Mouse (Mus musculus): ENCODE results near the gene Iqcc.

Iqcc gene

DNA sequence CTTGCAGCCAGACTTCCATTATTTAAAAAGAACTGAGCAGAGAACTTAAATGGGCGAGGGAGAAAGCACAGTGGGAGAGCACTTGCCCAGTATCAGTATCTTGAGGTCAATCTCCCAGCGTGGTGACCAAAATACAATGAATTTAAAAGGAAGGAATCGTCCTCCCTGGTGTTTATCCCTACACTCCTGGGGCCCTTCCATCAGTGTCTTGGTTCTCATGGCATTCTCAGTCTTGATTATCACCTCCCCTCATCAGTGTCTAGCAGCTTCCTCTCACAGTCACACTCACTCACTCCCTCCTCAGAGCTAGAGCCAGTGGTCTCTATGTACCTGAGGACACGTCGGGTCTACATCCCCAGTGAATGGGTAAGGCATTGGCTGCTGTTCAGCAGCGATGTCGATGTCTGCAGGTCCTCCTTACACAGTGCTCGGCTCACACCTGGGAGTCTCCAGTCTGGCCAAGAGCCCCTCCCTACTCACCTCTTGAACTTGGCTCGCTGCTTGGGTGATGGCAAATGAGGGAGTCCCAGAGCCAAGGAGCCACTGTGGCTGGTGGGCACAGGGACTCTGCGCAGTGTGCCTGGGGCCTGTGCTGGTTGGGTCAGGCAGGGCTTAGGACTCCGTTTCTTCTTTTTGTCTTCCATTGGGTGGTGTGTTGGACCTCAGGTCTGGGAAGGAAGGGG, 3.4 kb upstream of the Iqcc start:
- DNase-seq (ENCODE audit: low read depth in 1 of 2, low spot score in 2 of 2) = no peak

- DNase-seq (ENCODE audit: low read depth in 1 of 2, low spot score in 2 of 2) = no peak
Observed at GRCm38 (mm10) chr4:129621283-129621841, 2.5 kb upstream of the Iqcc start.

DNA sequence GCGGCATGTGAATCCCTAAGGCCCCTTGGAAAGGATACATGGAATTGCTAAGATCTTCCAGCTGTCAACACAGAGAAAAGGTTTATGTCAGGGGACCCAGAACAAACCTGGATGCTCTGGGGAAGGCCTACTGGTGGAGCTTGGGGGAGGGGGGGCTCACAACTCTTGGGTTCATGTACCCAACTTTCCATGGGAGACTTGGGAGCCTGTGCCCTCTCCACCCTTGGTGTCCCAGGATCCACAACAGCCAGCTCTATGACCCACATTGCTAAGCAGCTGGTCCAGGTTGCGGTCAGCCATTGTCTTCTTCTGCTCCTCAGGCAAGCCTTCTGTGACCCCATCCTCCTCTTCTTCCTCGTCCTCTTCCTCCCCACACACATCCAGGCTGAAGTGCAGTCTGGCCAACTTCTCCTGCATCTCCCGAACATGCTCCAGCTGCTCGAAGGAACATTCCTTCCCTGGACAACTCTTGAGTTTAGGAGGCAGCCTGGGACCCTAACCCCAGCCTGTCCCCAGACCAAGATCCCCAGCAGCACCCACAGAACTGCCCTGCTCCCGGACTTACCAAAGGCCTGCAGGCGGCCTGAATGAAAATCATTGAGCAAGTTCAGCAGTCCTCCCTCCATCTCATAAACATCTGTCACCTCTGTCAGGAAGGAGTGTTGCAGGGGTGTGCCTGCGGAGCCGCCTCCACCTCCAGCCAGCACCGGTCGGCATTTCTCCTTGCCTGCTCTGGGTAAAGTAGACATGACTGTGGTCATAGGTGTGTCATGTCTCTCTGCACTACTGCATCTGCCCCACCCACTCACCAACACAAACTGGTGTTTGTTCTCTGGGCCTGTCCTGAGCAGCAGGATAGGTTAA, 1.8 kb upstream of the Iqcc start:
- DNase-seq (ENCODE audit: low read depth in 1 of 2, low spot score in 2 of 2) = no peak

GRCm38 (mm10) chr4:129618031-129618430, 868 bp downstream of the Iqcc start:
- no peak for DNase-seq (ENCODE audit: low read depth in 1 of 2, low spot score in 2 of 2)

DNA sequence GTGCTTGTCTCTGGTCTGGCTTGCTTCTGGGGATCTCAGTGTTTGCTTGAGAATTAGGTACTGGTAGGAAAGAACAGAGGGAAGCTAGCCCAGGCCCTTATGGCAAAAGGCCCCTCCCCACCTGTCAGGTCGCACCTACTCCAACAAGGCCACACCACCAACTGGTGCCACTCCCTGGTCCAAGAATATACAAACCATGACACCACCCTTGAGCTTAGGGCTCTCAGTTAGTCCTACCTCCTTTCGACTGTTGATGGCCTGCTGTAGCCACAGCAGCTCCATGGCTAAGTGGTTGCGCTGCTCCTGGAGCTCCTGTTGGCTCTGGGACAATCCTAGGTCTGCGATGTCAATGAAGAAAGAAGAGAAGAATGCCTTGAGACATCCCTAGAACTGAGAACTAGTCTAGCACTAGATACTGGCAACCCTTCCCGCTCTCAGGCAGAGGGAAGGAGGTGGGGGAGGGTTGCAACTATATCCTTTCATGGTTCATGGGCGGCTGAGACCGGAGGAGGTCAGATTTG, 1.7 kb downstream of the Iqcc start:
- no peak for DNase-seq (ENCODE audit: low read depth in 1 of 2, low spot score in 2 of 2)

- DNase-seq (ENCODE audit: low read depth in 1 of 2, low spot score in 2 of 2) = no peak
Observed at GRCm38 (mm10) chr4:129616631-129617030, 2.3 kb downstream of the Iqcc start.

DNA sequence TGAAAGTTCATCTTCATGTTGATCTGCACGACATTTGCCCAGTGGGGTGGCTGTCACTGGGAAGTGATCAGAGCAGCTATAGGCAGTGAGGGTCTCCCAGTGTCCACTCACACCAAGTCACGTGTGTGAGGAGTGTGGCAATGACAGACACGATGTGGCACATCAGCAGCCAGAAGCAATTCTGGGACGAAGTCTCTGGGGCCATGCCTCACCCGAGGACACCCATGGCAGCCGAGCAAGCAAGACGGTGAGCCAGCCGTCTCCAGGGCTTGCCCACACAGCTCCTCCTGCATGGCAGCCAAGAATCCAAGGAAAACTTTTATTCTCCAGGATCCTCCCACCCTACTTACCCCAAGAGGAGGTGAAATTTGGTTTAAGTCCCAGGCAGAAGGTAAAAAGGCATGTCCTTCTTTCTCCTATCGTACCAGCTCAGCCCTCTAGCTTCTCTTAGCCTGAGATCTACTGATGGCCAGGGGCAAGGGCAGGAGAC, 3.1 kb downstream of the Iqcc start:
- no peak for DNase-seq (ENCODE audit: low read depth in 1 of 2, low spot score in 2 of 2)

DNA sequence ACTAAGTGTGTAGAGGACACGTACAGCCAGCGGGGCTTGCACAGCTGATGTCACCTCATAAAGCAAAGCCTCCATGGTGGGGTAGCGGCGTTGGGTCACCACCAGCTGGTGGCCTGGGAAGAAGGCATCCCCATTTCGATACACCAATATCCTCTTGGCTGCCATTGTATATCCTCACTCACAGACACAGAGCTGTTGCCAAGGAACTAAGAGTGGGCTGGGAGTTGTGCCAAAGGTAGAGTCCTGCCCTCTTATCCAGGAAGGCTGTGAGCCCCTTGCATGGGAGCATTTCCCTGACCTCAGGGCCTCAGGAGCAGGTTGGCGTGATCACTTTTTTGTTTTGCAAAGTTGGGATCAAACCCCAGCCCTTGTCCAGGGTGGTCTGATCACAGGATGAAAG, 4.8 kb downstream of the Iqcc start, which contains the start of gene Dcdc2b:
TSS of gene Dcdc2b (minus strand) at position 165 of the 400 bp plus-strand sequence.
- DNase-seq (ENCODE audit: low read depth in 1 of 2, low spot score in 2 of 2) = no peak

DNA sequence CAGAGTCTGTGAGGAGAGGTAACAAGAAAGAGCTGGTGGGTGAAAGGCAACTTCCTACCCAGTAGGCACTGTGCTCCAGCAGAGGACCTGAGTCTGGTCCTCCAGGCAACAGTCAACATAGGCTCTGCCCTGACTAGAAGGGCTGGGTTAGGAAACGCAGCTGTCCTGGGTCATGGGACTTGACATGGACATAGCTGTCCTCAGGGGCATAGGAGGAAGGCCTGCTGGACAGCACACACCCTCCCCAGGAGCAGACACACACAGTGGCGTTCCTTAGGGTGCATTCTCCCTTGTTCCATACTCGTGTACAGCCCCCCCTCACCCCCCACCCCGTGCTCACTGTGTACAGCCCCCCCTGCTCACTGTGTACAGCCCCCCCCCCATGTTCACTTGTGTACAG, 8.4 kb downstream of the Iqcc start:
- no peak for DNase-seq (ENCODE audit: low read depth in 1 of 2, low spot score in 2 of 2)

DNA sequence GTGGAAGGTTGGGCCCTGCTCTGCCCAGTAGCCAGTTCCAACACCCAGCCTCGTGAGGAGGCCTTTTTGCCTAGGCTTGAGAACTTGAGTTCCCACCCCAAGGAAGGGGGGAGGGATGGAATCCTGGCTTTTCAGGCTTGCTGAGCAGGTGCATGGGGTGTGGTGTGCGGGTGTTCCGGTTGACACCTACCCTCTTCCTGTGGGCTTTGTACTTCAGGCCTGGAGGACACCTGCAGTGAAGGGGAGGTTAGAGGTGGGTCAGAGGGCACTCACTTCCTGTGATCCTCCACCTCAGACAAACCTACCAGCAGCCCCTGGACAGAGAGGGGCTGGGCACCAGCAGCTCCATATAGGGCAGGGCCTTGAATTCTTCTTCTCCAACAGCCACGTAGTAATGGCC, 8.9 kb downstream of the Iqcc start:
- no peak for DNase-seq (ENCODE audit: low read depth in 1 of 2, low spot score in 2 of 2)

GRCm38 (mm10) chr4:129609139-129609631, 9.7 kb downstream of the Iqcc start:
- no peak for DNase-seq (ENCODE audit: low read depth in 1 of 2, low spot score in 2 of 2)

DNA sequence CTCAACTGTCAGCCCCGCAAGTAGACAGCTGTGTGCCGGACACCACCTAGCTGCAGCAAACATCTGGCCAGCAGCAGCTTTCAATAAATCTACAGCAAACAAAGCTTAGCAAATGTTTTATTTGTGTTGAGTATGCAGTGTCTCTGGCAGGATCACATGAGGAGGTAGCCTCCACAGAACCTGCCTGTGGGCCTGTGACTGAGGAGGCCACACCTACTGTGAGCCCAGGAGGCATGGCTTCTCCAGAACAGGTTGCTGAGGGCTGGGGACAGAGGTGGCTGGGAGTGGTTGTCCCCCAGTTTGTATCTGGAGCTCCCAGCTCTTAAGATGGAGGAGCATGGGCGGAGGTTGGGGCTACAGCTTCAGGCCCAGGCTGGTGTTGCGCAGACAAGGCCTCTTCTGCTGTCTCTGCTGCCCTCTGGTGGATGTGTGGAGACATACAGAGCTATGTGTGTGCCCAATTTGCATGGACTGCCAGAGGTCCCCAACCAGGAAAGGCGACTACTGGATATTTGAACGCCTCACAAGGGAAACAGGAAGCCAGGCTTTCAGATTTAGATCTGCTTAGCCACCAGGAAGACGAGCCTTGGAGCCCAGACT, 10.4 kb downstream of the Iqcc start:
- DNase-seq (ENCODE audit: low read depth in 1 of 2, low spot score in 2 of 2) = peak in 1 of 2 experiments; percentile 60

DNA sequence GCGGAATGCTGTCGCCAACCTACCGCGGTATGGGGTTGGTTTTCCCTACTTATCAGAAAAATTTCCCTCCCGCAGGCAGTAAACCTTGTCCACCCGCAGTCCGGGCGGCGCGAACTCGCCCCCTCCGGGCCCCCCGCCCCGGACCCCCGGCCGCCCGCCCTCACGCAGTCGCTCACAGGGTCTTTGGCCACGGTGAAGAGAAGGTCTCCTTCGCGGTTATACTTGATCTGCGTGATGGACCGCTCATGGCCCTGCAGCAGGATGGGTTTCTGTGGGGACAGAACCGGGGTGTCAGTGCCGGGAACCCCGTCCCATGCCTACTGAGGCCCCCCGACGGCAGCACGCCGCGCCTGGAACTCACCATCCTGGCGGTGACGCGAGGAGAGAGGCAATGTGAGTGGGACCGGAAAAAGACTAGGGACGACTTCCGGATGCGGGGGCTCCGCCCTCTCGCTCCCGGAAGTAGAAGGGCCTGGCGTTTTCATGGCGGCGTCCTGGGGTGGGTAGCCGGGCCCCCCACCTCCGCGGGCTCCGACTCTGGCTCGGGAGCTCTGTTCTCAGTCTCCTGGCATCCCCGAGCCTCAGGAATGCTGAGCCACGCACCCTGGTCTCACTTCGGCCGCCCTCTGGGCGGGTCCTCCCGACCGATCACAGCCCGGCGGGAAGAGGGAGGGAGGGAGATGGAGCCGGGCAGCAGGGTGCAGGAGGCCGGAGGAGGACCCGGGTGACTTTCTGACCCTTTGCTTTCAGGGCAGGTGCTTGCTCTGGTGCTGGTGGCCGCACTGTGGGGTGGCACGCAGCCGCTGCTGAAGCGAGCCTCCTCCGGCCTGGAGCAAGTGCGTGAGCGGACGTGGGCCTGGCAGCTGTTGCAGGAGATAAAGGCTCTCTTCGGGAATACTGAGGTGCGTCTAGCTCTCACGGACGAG, 18.4 kb downstream of the Iqcc start, which contains the start of the genes Eif3i and Tmem234:
TSS of gene Eif3i (minus strand) at position 416 of the 926 bp plus-strand sequence.
TSS of gene Tmem234 (plus strand) at position 436 of the 926 bp plus-strand sequence.
- peak; percentile 49 to 70 for DNase-seq (ENCODE audit: low read depth in 1 of 2, low spot score in 2 of 2)

DNA sequence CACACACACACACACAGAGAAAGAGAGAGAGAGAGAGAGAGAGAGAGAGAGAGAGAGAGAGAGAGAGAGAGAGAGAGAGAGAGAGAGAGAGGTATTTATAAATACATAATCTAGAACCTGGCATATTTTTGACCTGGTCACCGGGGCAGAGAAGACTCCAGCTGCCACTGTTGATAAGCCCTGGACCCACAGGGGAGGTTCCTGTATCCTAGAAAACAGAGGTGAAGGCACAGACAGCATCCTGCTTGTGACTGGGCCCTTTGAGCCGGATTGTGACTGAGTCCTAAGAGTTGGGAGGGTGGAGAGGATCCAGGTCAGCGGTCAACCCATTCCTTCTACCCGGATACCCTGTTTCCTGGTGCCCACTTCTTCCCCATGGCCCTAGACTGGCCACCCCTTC, 30.0 kb downstream of the Iqcc start:
- DNase-seq (ENCODE audit: low read depth in 1 of 2, low spot score in 2 of 2) = no peak

DNA sequence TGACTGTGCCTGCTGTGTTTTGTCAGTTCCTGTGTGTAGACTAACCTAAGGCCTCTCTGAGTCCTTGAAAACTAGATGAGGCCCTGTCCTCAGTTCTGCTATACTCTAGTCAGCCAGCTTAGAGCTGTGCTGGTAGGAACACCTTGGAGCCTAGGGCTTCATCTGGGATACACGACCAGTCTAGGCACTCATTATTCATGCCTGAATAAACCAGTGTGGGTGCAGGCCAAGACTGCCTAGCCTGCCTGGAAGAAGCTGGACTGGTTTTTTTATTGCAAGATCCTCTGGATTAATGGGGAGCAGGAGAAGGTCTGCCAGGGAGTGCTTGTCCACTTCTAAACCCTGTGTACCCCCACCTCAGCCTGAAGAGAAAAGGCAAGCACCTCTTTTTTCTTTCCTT, 32.0 kb downstream of the Iqcc start:
- DNase-seq (ENCODE audit: low read depth in 1 of 2, low spot score in 2 of 2) = no peak

DNA sequence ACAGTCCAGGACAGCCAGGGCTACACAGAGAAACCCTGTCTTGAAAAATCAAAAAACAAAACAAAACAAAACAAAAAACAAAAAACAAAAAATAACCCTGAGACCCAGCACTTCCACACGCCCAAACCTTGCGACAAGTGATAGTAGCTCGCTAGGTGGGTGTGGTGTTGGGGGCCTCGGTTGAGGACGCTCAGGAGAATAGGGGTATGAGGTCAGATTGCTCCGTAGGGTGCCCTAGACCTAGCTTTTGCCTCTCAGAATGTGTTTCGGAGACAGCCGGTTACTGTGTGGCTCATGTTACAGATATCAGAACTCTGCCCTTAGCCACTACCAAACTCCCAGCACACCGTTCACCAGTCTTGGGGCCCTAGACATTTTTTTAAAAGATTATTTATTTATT, 33.1 kb downstream of the Iqcc start:
- DNase-seq (ENCODE audit: low read depth in 1 of 2, low spot score in 2 of 2) = no peak

GRCm38 (mm10) chr4:129584884-129585608, 33.9 kb downstream of the Iqcc start:
- DNase-seq (ENCODE audit: low read depth in 1 of 2, low spot score in 2 of 2) = peak; percentile 54 to 74

- DNase-seq (ENCODE audit: low read depth in 1 of 2, low spot score in 2 of 2) = no peak
Observed at GRCm38 (mm10) chr4:129584370-129584769, 34.5 kb downstream of the Iqcc start.

- DNase-seq (ENCODE audit: low read depth in 1 of 2, low spot score in 2 of 2) = no peak
Observed at GRCm38 (mm10) chr4:129582251-129582650, 36.6 kb downstream of the Iqcc start.

All from monocyte, adult 2 months (primary cell).